Mouse (Mus musculus) right cerebral cortex, postnatal 36 days (tissue): ENCODE measurements around the gene Rfwd3.
"Not testable (repeated sequence)": the region's sequence is repeated elsewhere in the genome, so short reads cannot be mapped to it uniquely, and the experiment has no call there.

Experiments
- DNase-seq, 2 experiments: peaks; one replicate each; pipeline ENCODE4 v3.0.0; 2022; ENCODE audit warnings: low spot score in 2 of 2, mixed read lengths in 1 of 2

Gene Rfwd3

GRCm38 (mm10) chr8:111299821-111300568 lies at the start of gene Rfwd3:
TSS of gene Rfwd3 (minus strand) at chr8:111300222.
- peak; percentile 98 for DNase-seq

- peak; percentile 39 to 51 for DNase-seq
Measured at GRCm38 (mm10) chr8:111343225-111343624, 43.2 kb upstream of the Rfwd3 start.

GRCm38 (mm10) chr8:111340186-111340585 lies 40.2 kb upstream of the Rfwd3 start:
- no peak for DNase-seq

- DNase-seq, result no peak
Measured at GRCm38 (mm10) chr8:111338370-111339208, 38.6 kb upstream of the Rfwd3 start.

GRCm38 (mm10) chr8:111337890-111338347 lies 37.9 kb upstream of the Rfwd3 start, which contains the start of gene Mlkl:
TSS of gene Mlkl (minus strand) at chr8:111338177.
- DNase-seq, result no peak

- DNase-seq, result no peak
Measured at GRCm38 (mm10) chr8:111337311-111337889, 37.4 kb upstream of the Rfwd3 start.

GRCm38 (mm10) chr8:111336692-111337091 lies 36.7 kb upstream of the Rfwd3 start:
- no peak for DNase-seq

GRCm38 (mm10) chr8:111325222-111325790 lies 25.3 kb upstream of the Rfwd3 start:
- no peak for DNase-seq

GRCm38 (mm10) chr8:111314729-111315128 lies 14.7 kb upstream of the Rfwd3 start:
- no peak for DNase-seq

GRCm38 (mm10) chr8:111313961-111314360 lies 13.9 kb upstream of the Rfwd3 start:
- not testable (repeated sequence) for DNase-seq

- DNase-seq, result no peak
Measured at GRCm38 (mm10) chr8:111312758-111313162, 12.7 kb upstream of the Rfwd3 start.

- not testable (repeated sequence) for DNase-seq
Measured at GRCm38 (mm10) chr8:111310006-111310405, 10.0 kb upstream of the Rfwd3 start.

- no peak for DNase-seq
Measured at GRCm38 (mm10) chr8:111305031-111305730, 5.2 kb upstream of the Rfwd3 start.

GRCm38 (mm10) chr8:111304359-111304758 lies 4.3 kb upstream of the Rfwd3 start:
- DNase-seq, result no peak

- DNase-seq, result not testable (repeated sequence)
Measured at GRCm38 (mm10) chr8:111303076-111303803, 3.2 kb upstream of the Rfwd3 start.

- no peak for DNase-seq
Measured at GRCm38 (mm10) chr8:111300597-111301546, 850 bp upstream of the Rfwd3 start.

- no peak for DNase-seq
Measured at GRCm38 (mm10) chr8:111299363-111299820, 630 bp downstream of the Rfwd3 start.

- DNase-seq, result no peak
Measured at GRCm38 (mm10) chr8:111298011-111298410, 2.0 kb downstream of the Rfwd3 start.

- DNase-seq, result no peak
Measured at GRCm38 (mm10) chr8:111291733-111292132, 8.3 kb downstream of the Rfwd3 start.
